Mouse (Mus musculus) layer of hippocampus, adult 8-10 months (tissue): ENCODE results near the gene Mapkbp1. TPM values are rescaled to one million over a fixed set of nuclear protein-coding genes. Genes with fewer than 3 reads are reported as not detected.

Experiments
- DNase-seq, 2 experiments: peaks; one replicate each; pipeline ENCODE4 v3.0.0; 2022; ENCODE audit warnings: low spot score in 2 of 2
- microRNA-seq, 2 experiments: library from miRNA; unstranded; fragments of <30 nt; microRNA quantifications; one replicate each; pipeline ENCODE4 v1.2.0; 2022
- total RNA-seq, 4 experiments: library from RNA; stranded (reverse); gene quantifications; 2 replicates each; pipeline ENCODE4 v1.2.4; 2022

Gene Mapkbp1
- total RNA-seq, 4 experiments from 2014 or later = 38.0 to 56.3 (median 47.2) TPM

DNA sequence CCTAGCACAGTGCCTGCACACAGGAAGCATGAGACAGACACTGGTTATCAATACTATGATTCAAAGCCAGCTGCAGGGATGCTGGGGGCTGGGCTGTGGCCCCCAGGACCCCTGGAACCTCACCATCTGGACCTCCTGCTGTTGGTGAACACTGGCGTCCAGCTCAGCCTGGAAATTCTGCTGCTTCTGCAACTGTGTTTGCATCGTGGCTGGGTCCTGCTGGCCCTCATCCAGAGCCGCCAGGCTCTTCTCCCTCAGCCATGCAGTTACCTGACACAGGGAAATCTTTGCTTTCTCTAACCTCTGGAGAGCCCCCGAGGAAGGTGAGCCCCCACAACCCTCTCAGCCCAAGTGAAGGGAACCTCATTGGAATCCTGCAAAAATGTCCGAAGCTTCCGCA, 78.9 kb downstream of the Mapkbp1 start:
- DNase-seq = no peak

- no peak for DNase-seq
Observed at GRCm38 (mm10) chr2:120054771-120055552, 82.5 kb downstream of the Mapkbp1 start.

- no peak for DNase-seq
Observed at GRCm38 (mm10) chr2:120055923-120056322, 83.4 kb downstream of the Mapkbp1 start.

- DNase-seq = no peak
Observed at GRCm38 (mm10) chr2:120058818-120059217, 86.3 kb downstream of the Mapkbp1 start.

DNA sequence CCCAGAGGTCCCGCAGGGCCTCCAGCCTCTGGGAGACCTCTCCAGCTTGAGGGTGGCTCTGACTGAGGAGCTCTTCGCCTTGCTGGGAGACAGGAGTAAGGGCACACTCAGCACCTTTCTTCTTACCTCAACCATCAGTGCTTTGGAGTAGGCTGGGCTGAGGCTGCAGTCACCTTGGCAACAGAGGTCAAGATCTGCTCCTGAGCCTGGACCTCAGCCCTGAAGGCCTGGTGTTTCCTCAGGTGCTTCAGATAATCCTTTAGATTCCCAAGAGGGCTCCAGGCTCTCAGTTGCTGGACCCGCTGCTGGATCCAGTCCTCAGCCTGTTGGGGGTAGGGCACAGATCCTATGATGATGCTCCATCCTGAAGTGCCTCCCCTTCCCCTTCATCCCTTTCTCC, 87.0 kb downstream of the Mapkbp1 start:
- no peak for DNase-seq

DNA sequence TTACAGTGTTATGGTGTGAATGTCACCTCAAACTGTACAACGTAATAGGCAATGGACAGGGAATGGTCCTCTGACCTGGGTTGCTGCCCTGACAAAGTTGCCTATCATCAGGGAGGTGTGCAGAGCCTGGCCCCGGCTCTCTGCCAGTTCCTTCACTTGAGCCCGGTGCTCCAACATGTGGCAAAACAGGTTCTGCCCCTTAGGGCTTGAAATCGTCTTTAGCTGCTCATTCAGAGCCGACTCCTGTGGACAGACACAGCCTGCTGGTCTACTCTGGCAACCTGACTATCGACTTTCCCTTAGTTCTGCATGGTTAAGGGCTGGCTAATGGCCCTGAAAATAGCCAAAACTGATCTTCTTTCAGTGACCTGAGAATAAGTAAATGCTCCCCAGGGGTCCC, 87.7 kb downstream of the Mapkbp1 start:
- DNase-seq = no peak

GRCm38 (mm10) chr2:120060651-120061050, 88.2 kb downstream of the Mapkbp1 start:
- no peak for DNase-seq

- DNase-seq = no peak
Observed at GRCm38 (mm10) chr2:120062248-120062647, 89.7 kb downstream of the Mapkbp1 start.

- DNase-seq = no peak
Observed at GRCm38 (mm10) chr2:120064639-120065038, 92.1 kb downstream of the Mapkbp1 start.

GRCm38 (mm10) chr2:120065243-120065642, 92.7 kb downstream of the Mapkbp1 start:
- no peak for DNase-seq

DNA sequence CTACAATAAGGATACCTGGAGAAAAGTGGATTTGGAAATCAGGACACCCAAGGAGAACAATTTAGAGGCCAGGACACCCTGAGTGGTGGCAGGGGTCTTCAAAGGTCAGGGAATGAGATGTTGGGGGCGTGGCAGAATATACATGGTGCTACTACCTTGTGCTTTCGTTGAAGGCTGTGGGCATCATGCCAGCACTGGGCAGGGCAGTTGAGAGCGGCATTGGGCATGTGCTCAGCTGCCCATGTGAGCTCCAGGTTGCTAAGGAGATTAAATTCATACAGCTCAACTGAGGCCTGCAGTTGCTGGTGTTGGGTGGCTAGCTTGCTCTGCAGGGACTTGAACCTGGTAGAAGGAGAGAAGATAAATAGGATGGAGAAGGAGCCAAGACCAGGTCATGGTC, 93.7 kb downstream of the Mapkbp1 start:
- no peak for DNase-seq

- peak in 1 of 2 experiments; percentile 18 for DNase-seq
Observed at GRCm38 (mm10) chr2:120068555-120069465, 96.3 kb downstream of the Mapkbp1 start.

- peak; percentile 77 to 84 for DNase-seq
Observed at GRCm38 (mm10) chr2:120069466-120069990, 97.0 kb downstream of the Mapkbp1 start.

DNA sequence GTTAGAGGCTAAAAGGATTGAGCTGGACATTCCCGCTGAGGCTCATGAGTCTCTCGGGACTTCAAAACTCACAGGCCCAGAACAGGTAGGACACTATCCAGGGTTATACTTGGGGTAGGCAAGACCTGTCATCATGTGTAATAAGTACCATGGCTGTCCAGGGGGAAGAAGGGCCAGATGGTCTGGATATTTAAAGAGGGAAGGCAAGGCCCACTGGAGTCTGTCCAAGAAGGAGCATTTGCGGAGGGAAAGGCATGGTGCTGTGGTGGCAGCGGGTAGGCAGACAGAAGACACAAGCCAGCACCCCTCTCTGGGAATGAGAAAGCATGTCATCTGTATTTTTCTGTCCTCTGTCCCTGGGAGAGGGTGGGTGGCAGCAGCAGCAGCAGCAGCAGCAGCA, 101.6 kb downstream of the Mapkbp1 start:
- no peak for DNase-seq

DNA sequence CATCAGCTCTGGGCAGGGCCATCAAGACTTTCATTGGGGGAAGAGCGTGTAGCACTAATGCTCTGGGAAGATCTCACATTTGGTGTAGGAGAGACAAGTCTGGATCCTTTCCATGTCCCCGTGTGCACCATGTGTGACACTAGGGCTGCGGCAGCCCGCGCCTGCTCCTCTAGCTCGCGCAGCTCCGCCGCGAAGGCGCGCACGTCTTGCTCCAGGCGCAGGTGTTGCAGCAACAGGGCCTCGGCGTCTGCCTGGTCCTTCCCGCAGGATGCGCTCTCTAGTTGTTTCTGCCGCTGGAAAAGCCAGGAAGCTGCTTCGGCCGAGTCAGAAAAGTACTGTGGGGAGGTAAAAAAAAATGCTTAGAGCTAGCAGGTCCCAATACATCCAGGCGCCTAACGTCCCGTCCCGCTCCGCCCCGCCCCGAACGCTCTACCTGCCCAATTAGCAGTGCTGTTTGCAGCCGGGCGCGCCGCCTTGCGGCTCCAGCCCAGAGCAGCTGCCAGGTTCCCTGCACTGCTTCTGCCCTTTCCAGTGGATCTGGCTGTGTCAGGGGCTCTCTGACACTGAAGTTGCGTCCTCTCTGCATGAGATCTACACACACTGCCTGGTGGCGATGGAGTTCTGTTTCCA, 103.7 kb downstream of the Mapkbp1 start:
- peak in 1 of 2 experiments; percentile 23 for DNase-seq

Small RNA genes within 50 kb of the gene (microRNA-seq; reads per million reads assigned to microRNA genes)
- 0.25 to 0.64 reads per million in 2 experiments for gene Mir7665

Other genes starting within 250 kb of the Mapkbp1 start
- 100 to 1,000 TPM; 213 to 245 (median 228) TPM for gene Itpka, start 230.4 kb upstream of the Mapkbp1 start, total RNA-seq
- 10 to 100 TPM; 13.4 to 17.8 (median 14.7) TPM for gene Ltk, start 212.3 kb upstream of the Mapkbp1 start, total RNA-seq
- 10 to 100 TPM; 18.6 to 21.5 (median 19.2) TPM for gene Rpap1, start 185.2 kb upstream of the Mapkbp1 start, total RNA-seq
- gene Tyro3, start 175.0 kb upstream of the Mapkbp1 start, total RNA-seq = 10 to 100 TPM; 86.0 to 95.4 (median 91.3) TPM
- gene Mga, start 75.5 kb upstream of the Mapkbp1 start, total RNA-seq = 10 to 100 TPM; 70.3 to 84.8 (median 75.3) TPM
- 1 to 10 TPM; 3.6 to 5.7 (median 4.2) TPM for gene Jmjd7, start 54.8 kb downstream of the Mapkbp1 start, total RNA-seq
- 1 to 10 TPM; 1.9 to 7.8 (median 3.4) TPM for gene Gm28042, start 54.8 kb downstream of the Mapkbp1 start, total RNA-seq
- 1 to 10 TPM; 1.4 to 5.6 (median 3.5) TPM for gene Pla2g4b, start 60.7 kb downstream of the Mapkbp1 start, total RNA-seq
- 10 to 100 TPM in 2 of 4 experiments, 1 to 10 TPM in 2; 7.9 to 19.0 (median 12.0) TPM for gene Ehd4, start 181.9 kb downstream of the Mapkbp1 start, total RNA-seq